Mouse (Mus musculus): ENCODE measurements around the gene Tfrc. TPM values are rescaled to one million over a fixed set of nuclear protein-coding genes. Genes with fewer than 3 reads are reported as not detected.
A peak's percentile ranks its signal among the peaks of the same experiment; 100 is the strongest.

Gene Tfrc
- total RNA-seq, 1 experiment from 2014 or later, result 66.8 TPM

DNA sequence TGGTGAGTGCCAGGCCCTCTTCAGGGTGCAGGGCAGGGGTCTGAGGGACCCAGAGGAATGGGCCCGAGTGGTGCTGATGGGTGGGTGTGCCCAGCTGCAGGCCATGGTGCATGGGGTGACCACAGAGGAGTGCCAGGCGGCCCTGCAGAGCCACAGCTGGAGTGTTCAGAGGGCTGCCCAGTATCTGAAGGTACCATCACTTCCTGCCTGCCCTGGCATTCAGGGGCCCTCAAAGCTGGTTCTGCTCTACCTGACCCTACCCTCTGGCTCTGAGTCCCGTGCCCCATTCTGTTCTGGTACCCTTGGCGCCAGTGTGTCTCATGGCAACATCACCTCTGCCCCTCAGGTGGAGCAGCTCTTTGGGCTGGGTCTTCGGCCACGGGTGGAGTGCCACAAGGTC is 72.1 kb downstream of the Tfrc start:
- ATAC-seq (ENCODE audit: extremely low read depth, insufficient number of reproducible peaks, low FRiP score, poor library complexity, severe bottlenecking), result no peak

DNA sequence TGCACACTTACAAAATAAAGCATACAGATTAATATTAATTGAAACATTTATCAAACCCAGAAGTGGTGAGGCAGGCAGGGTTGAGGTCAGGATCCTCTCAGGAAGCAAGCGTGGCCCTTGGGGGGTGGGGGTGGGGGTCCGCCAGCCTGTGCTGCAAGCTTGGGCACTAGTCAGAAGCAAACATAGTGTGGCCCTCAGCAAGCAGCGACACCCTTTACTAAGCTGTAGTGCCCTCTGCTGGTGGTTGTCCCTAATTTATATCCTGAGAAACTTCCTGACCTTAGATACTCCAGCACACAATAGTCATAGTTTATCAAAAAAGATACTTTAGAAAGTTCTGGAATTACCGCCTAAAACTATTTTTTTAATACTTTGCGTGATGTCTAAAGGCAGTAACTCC is 73.5 kb downstream of the Tfrc start:
- peak; percentile 65; the same call in 1 of the 2 replicates for ATAC-seq (ENCODE audit: extremely low read depth, insufficient number of reproducible peaks, low FRiP score, poor library complexity, severe bottlenecking)

Other genes starting within 250 kb of the Tfrc start
- gene Tm4sf19, start 208.4 kb upstream of the Tfrc start, total RNA-seq (2017), result not detected in 2 replicates
- 44.0 and 46.0 TPM in 2 replicates for gene Tctex1d2, start 189.2 kb upstream of the Tfrc start, total RNA-seq (2017)
- gene Pcyt1a, start 178.0 kb upstream of the Tfrc start, total RNA-seq (2017), result 65.5 and 66.3 TPM in 2 replicates
- 0.37 TPM in 1 of 2 replicates, not detected in the other for gene Slc51a, start 121.0 kb upstream of the Tfrc start, total RNA-seq (2017)
- gene Zdhhc19, start 112.7 kb upstream of the Tfrc start, total RNA-seq (2017), result not detected in 2 replicates
- gene Tnk2, start 35.0 kb downstream of the Tfrc start, total RNA-seq (2017), result 26.4 and 29.8 TPM in 2 replicates
- 11.8 and 14.4 TPM in 2 replicates for gene Muc4, start 127.0 kb downstream of the Tfrc start, total RNA-seq (2017)
- gene Muc20, start 188.5 kb downstream of the Tfrc start, total RNA-seq (2017), result 0.49 and 0.93 TPM in 2 replicates
- not detected in 2 replicates for gene Smbd1, start 201.6 kb downstream of the Tfrc start, total RNA-seq (2017)

Measured in neutrophil, adult 5-6 weeks (primary cell).